Mouse (Mus musculus): Measurements from ENCODE around the gene Scrn2. TPM values are rescaled to one million over a fixed set of nuclear protein-coding genes. Genes with fewer than 3 reads are reported as not detected.

Scrn2 gene
- polyA plus RNA-seq, 1 experiment from 2014 or later: 16.7 TPM

DNA sequence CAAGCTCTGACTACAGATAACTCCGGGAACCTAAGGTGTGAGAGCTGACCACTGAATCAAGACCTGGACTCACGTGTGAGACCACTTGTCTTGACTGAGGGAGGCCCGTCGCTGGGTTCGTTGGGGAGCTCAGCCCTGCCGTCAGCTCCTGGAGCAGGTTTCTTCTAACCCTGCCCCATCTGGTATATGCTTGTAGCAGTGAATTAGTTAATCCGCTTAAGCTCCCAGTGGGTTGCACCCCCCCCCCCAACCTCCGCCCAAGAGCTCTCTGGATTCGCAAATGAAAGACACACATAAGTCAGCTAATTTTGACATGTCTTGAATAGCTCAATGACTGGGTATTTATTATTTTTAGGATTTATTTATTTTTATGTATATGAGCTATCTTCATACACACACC, 50.6 kb downstream of the Scrn2 start:
- no peaks in the 10 kb centered on the region for H3K36me3 ChIP-seq (ENCODE audit: control insufficient read depth, insufficient read depth, low read length)
- H3K4me3 ChIP-seq (ENCODE audit: low read depth, low read length): no peak overlapping the region
- no peak overlapping the region for H3K9ac ChIP-seq (ENCODE audit: low read depth, low read length)
- no peak overlapping the region for H3K27ac ChIP-seq (ENCODE audit: low read length)
- ATAC-seq: no peak
- 9% methylated on average over 9 of the region's 9 CpGs for WGBS
- H3K4me2 ChIP-seq (ENCODE audit: low read length): no peak overlapping the region
- no peaks in the 10 kb centered on the region for H3K9me3 ChIP-seq (replicated peaks; ENCODE audit: control insufficient read depth, low read length, poor library complexity, severe bottlenecking)
- H3K4me1 ChIP-seq (ENCODE audit: control insufficient read depth, insufficient read depth, low read length): no peaks in the 10 kb centered on the region; the same call in 1 of the 2 replicates
- no peaks in the 10 kb centered on the region for H3K27me3 ChIP-seq (ENCODE audit: control insufficient read depth, insufficient read depth, low read depth, low read length)

DNA sequence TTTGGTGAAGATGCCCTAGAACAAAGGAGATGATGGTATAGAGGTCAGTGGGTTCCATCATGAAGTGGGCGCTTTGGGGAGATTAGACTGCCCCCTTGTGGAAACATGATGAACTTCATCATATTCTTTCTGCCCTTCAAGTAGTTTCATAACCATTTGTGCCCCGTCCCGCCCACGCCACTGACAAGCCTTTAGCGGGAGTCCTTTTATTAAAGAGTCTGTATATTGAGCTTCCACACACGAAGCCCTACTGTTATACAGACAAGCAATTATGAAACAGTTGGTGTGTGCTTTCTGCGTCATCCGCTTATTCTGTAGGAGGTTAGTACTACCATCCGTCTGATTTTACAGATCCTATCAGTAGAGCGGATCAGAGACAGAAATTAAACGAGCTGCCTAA, 53.2 kb downstream of the Scrn2 start:
- Histone ChIP-seq H3K36me3 (ENCODE audit: control insufficient read depth, insufficient read depth, low read length) (no peaks in the 10 kb centered on the region), H3K9me3 (replicated peaks; ENCODE audit: control insufficient read depth, low read length, poor library complexity, severe bottlenecking) (no peaks in the 10 kb centered on the region), H3K9ac (ENCODE audit: low read depth, low read length) (no peak overlapping the region), H3K4me3 (ENCODE audit: low read depth, low read length) (no peak overlapping the region), H3K27me3 (ENCODE audit: control insufficient read depth, insufficient read depth, low read depth, low read length) (no peaks in the 10 kb centered on the region), H3K4me1 (ENCODE audit: control insufficient read depth, insufficient read depth, low read length) (no peaks in the 10 kb centered on the region; the same call in 1 of the 2 replicates), H3K4me2 (ENCODE audit: low read length) (no peak overlapping the region), H3K27ac (ENCODE audit: low read length) (no peak overlapping the region)
- ATAC-seq: no peak
- 39% methylated on average over 11 of the region's 11 CpGs for WGBS

Small RNA genes within 50 kb of the gene (microRNA-seq; reads per million reads assigned to microRNA genes)
- gene Mir8103: 2.6 reads per million, percentile 12 among the genes with 10 or more reads in this experiment

Other genes starting within 250 kb of the Scrn2 start
- gene Cbx1, start 240.8 kb upstream of the Scrn2 start, polyA plus RNA-seq (2015; fragmentation: Nextera tagmentation; extraction: Ambion mirVana): 56.2 and 66.3 TPM in 2 replicates
- 79.1 and 81.8 TPM in 2 replicates for gene Nfe2l1, start 200.0 kb upstream of the Scrn2 start, polyA plus RNA-seq (2015; fragmentation: Nextera tagmentation; extraction: Ambion mirVana)
- 14.8 and 16.3 TPM in 2 replicates for gene Copz2, start 180.1 kb upstream of the Scrn2 start, polyA plus RNA-seq (2015; fragmentation: Nextera tagmentation; extraction: Ambion mirVana)
- 80.6 and 85.7 TPM in 2 replicates for gene Cdk5rap3, start 113.4 kb upstream of the Scrn2 start, polyA plus RNA-seq (2015; fragmentation: Nextera tagmentation; extraction: Ambion mirVana)
- gene Prr15l, start 101.8 kb upstream of the Scrn2 start, polyA plus RNA-seq (2015; fragmentation: Nextera tagmentation; extraction: Ambion mirVana): 0.24 and 0.51 TPM in 2 replicates
- 32.2 and 32.5 TPM in 2 replicates for gene Pnpo, start 86.0 kb upstream of the Scrn2 start, polyA plus RNA-seq (2015; fragmentation: Nextera tagmentation; extraction: Ambion mirVana)
- gene Sp2, start 47.0 kb upstream of the Scrn2 start, polyA plus RNA-seq (2015; fragmentation: Nextera tagmentation; extraction: Ambion mirVana): 15.4 and 16.8 TPM in 2 replicates
- 0.26 and 0.35 TPM in 2 replicates for gene Sp6, start 16.5 kb upstream of the Scrn2 start, polyA plus RNA-seq (2015; fragmentation: Nextera tagmentation; extraction: Ambion mirVana)
- gene Lrrc46, start 11.5 kb downstream of the Scrn2 start, polyA plus RNA-seq (2015; fragmentation: Nextera tagmentation; extraction: Ambion mirVana): 3.4 and 4.0 TPM in 2 replicates
- 58.9 and 59.1 TPM in 2 replicates for gene Mrpl10, start 11.6 kb downstream of the Scrn2 start, polyA plus RNA-seq (2015; fragmentation: Nextera tagmentation; extraction: Ambion mirVana)
- gene Osbpl7, start 20.7 kb downstream of the Scrn2 start, polyA plus RNA-seq (2015; fragmentation: Nextera tagmentation; extraction: Ambion mirVana): 11.9 and 12.8 TPM in 2 replicates
- 0.16 TPM in 2 replicates for gene Tbx21, start 85.4 kb downstream of the Scrn2 start, polyA plus RNA-seq (2015; fragmentation: Nextera tagmentation; extraction: Ambion mirVana)
- gene Tbkbp1, start 121.6 kb downstream of the Scrn2 start, polyA plus RNA-seq (2015; fragmentation: Nextera tagmentation; extraction: Ambion mirVana): 7.7 and 8.2 TPM in 2 replicates
- gene Kpnb1, start 157.9 kb downstream of the Scrn2 start, polyA plus RNA-seq (2015; fragmentation: Nextera tagmentation; extraction: Ambion mirVana): 28.5 and 32.9 TPM in 2 replicates